Mouse (Mus musculus): ENCODE measurements at regions not wholly inside any gene's neighbourhood (a gene's known extent, or its start where the extent isn't known, plus 50 kb on each side); places are given as distances from the start of the nearest gene placed in this dataset.
"Not testable (repeated sequence)": the region's sequence is repeated elsewhere in the genome, so short reads cannot be mapped to it uniquely, and the experiment has no call there.

- DNase-seq (ENCODE audit: low read depth, low spot score), result no peak
These were observed 454.7 kb upstream of the Tbl1xr1 start for GRCm38 (mm10) chr3:21621745-21622144.

- no peak for DNase-seq (ENCODE audit: low read depth, low spot score)
These were observed 451.4 kb upstream of the Tbl1xr1 start for GRCm38 (mm10) chr3:21625039-21625438.

GRCm38 (mm10) chr3:21626029-21626428 lies 450.4 kb upstream of the Tbl1xr1 start:
- no peak for DNase-seq (ENCODE audit: low read depth, low spot score)

- peak; percentile 67 for DNase-seq (ENCODE audit: low read depth, low spot score)
These were observed 449.4 kb upstream of the Tbl1xr1 start for GRCm38 (mm10) chr3:21627048-21627447.

DNA sequence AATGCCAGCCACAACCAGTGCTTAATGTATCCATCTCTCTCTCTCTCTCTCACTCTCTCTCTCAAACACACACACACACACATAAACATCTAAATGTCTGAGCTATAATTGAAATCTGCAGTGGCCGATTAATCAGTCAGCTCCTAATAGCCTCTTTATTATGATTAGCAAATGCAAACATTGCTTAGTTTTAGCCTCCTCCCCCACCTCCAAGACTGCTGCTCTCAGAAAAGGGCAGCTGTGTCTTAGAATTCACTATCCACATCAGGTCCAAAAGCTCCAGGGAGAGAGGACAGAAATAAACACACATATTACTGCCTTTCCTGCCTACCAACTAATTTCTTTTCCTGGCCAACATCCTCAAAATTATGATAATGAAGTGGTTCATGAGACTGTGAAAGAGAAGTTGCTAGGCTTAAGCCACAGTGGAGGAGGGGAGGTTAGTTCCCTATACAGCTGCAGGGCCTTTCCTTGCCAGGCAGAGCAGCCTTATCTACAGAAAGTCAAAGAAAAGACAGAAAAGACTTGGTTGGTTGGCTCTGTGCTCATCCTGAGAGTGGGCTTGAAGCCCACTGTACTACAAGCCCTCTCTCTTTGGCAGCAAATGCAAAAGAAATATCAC lies 442.7 kb upstream of the Tbl1xr1 start:
- no peak for DNase-seq (ENCODE audit: low read depth, low spot score)

GRCm38 (mm10) chr3:21634675-21635204 lies 441.7 kb upstream of the Tbl1xr1 start:
- no peak for DNase-seq (ENCODE audit: low read depth, low spot score)

- no peak for DNase-seq (ENCODE audit: low read depth, low spot score)
These were observed 437.6 kb upstream of the Tbl1xr1 start for GRCm38 (mm10) chr3:21638886-21639285.

- DNase-seq (ENCODE audit: low read depth, low spot score), result peak; percentile 27
These were observed 436.9 kb upstream of the Tbl1xr1 start for GRCm38 (mm10) chr3:21639576-21639975.

DNA sequence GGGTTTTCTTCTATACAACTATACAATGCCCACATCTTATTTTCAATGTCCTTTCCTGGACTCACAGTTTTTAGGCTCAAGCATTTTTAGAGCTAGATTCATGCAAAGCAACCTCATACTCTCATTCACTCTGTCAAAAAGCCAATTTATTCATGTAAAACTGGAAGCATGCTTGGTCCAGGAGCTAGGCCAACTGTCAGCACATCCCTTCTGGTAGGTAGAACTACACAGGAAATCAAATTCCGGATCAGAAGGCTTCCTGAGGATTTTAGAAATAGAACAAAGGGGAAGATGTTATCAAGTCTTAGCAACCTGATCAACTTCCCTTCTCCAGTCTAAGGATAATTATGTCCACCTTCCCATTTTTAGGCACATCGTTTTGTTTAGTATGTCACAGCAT lies 432.4 kb upstream of the Tbl1xr1 start:
- DNase-seq (ENCODE audit: low read depth, low spot score), result no peak

GRCm38 (mm10) chr3:21645268-21645667 lies 431.2 kb upstream of the Tbl1xr1 start:
- no peak for DNase-seq (ENCODE audit: low read depth, low spot score)

DNA sequence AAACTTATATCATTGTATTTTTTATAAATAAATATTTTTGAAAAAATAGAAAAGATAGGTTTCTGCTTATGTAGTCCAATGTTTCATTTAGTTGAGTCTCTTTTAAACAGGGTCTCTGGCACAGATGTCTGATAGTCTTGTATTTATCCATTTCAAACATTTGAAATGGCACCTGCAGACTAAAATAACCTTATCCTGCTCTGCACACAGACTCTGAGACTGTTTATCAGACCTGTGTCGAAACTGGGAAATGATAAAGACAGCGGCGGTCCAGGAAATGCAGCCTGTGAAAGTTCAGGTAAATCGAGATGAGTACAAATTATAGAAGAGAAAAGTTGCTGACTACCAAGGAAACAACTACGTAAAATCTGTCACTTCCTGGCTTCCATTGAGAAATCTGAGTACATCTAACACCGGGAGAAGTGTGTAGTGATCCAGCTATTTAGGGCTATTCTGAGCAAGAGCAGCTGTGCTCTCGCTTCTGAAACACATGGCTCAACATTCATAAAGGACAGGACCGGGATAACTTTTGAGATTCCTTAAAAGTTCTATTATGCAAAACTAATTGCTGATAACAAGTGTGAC lies 426.5 kb upstream of the Tbl1xr1 start:
- DNase-seq (ENCODE audit: low read depth, low spot score), result no peak

- peak; percentile 76 for DNase-seq (ENCODE audit: low read depth, low spot score)
These were observed 421.2 kb upstream of the Tbl1xr1 start for GRCm38 (mm10) chr3:21655301-21655700.

- peak; percentile 34 for DNase-seq (ENCODE audit: low read depth, low spot score)
These were observed 408.9 kb upstream of the Tbl1xr1 start for GRCm38 (mm10) chr3:21667349-21668143.

- DNase-seq (ENCODE audit: low read depth, low spot score), result peak; percentile 32
These were observed 404.6 kb upstream of the Tbl1xr1 start for GRCm38 (mm10) chr3:21671885-21672284.

DNA sequence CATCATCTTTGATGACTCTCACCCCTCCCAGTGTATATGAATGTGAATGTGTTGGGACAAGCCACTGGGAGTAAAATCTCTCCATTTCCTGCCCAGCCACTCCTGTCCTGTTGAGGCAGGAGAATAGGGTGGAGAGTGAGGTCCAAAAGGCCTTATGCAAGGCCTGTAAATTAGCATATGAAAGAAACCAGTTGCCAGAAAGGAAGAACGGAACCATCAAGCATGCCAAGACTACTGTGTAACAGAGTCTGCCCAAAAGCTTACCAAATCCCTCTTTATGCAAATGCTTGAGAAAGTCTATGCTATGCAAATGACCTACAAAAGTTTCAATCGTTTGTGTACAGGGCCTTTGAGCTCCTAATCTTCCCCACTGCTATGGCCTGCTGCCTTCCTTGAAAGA lies 404.0 kb upstream of the Tbl1xr1 start:
- peak; percentile 94 for DNase-seq (ENCODE audit: low read depth, low spot score)

DNA sequence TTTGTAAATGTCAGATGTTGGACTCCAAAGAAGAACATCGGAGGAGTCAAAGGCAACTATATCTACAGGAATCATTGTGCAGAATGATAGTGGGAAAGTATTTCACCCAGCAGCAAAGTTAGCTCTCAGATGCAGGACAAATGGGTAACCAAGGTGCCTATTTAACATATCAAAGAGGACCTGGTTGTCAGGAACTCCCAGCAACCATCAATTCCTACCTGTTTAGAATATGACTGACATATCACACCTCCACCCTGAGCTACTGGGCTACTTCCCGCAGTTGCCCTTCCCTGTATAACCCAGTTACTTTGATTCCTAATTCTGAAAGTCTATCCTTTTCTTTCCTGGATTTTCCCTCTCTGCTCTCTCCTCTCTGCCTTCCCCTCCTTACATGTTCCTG lies 403.0 kb upstream of the Tbl1xr1 start:
- peak; percentile 58 for DNase-seq (ENCODE audit: low read depth, low spot score)

DNA sequence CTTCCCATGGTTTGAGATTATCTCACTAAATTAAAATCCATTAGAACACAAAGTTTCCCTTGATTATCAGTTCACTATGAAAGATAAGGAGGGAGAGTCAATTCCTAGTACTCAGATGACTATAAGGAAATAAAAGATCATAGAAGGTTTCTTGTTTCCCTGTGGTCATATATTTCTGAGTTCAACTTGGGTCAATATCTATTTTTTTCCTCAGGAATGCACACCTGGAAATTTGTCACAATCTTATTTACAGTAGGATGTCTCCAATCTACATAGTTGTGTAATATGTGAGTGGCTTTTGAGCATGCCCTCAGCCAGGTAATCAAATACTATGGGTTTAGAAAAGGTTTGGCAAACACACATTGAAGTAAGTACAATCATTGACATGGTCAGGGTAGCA lies 398.2 kb upstream of the Tbl1xr1 start:
- DNase-seq (ENCODE audit: low read depth, low spot score), result no peak

DNA sequence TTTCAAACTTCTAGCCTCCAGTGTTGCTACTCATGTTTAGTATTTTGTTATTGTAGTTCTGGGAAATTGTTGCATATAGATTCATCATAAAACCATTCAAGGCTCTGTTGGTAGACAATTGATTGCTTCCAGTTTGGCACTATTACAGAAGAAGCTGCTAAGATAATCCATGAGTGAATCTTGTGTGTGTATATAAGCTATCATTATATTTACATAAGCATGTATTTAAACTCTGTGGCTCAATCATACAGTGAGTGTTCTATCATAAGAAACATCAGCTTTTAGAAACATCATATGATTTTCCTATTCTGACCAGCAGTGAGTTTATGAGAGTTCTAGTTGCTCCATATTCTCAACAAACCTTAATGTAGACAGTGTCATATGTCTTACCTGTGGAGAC lies 397.7 kb upstream of the Tbl1xr1 start:
- DNase-seq (ENCODE audit: low read depth, low spot score), result no peak

GRCm38 (mm10) chr3:21697980-21698672 lies 378.3 kb upstream of the Tbl1xr1 start:
- not testable (repeated sequence) for DNase-seq (ENCODE audit: low read depth, low spot score)

- no peak for DNase-seq (ENCODE audit: low read depth, low spot score)
These were observed 376.9 kb upstream of the Tbl1xr1 start for GRCm38 (mm10) chr3:21699526-21699925.

- no peak for DNase-seq (ENCODE audit: low read depth, low spot score)
These were observed 376.1 kb upstream of the Tbl1xr1 start for GRCm38 (mm10) chr3:21700326-21700725.

Data from R1 (cell line).